In the genomic region with DNA sequence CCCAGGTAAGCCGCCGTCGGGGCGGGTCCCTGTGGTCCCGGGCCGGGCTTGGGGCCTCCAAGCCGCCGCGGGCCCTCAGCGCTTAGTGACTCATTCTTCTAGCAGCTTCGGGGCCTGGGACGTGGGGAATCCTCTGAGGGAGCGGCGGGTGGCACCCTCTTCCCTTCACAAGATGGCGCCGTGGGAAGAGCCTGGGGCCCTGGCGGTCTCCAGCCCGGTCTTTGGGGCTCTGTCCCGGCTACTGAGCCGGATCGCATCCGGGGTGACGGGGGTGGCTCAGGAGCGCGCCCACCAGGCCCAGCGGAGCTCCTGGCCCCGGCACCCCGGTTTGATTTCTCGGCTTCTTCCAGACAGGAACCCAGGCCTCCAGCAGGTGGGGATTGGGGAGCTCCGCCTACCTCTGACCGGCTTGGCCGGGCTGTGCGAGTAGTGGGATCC, we compare ENCODE assay signal across 9 mouse cellular contexts. TPM values are rescaled to one million over a fixed set of nuclear protein-coding genes. Genes with fewer than 3 reads are reported as not detected.
DNase-seq lines count a peak whose midpoint lies in the region; ATAC-seq and TF ChIP-seq lines count a peak whose summit lies in the region.
"Had no signal": no experiment of that assay in that cellular context is flagged by ENCODE, and none has a peak within 500 bp of the region (broad histone marks: within the 10 kb centered on the region; RNA-seq: fewer than 3 reads in every experiment).

No protein-coding gene starts in this region.

- under 1% methylated on average over 33 of the region's 33 CpGs for WGBS in embryonic facial prominence, embryonic 15.5 days
- WGBS in heart, embryonic 13.5 days: under 1% methylated on average over 31 of the region's 33 CpGs
- under 1% methylated on average over 33 of the region's 33 CpGs for WGBS in liver, embryonic 11.5 days

- H3K27ac ChIP-seq in embryonic facial prominence, embryonic 15.5 days (replicated peaks): peak overlapping the region; percentile 99
- peak overlapping the region; percentile 100 for H3K27ac ChIP-seq in heart, embryonic 13.5 days (replicated peaks)
- H3K27ac ChIP-seq in liver, embryonic 11.5 days (ENCODE audit: low read depth, low read length): peak overlapping the region; percentile 99
- H3K27ac ChIP-seq in testis, adult 2 months (ENCODE audit: control insufficient read depth, insufficient read depth, low read depth, low read length): peak overlapping the region; percentile 79

- no peak for TF ChIP-seq CTCF in testis, adult 2 months (IDR thresholded peaks at IDR 0.05; ENCODE audit: control insufficient read depth, insufficient read depth, insufficient replicate concordance, low read depth, low read length)

- peak; percentile 27 for ATAC-seq in CD4-positive, CD25-positive, alpha-beta regulatory T cell, adult 4 months
- ATAC-seq in embryonic facial prominence, embryonic 15.5 days (ENCODE audit: insufficient number of reproducible peaks, low FRiP score, low TSS enrichment, low read depth): peak; percentile 0; the same call in 1 of the 2 replicates
- no peak; the same call in 1 of the 2 replicates for ATAC-seq in heart, embryonic 13.5 days (ENCODE audit: extremely low read depth, insufficient number of reproducible peaks, low FRiP score, low TSS enrichment)
- ATAC-seq in liver, embryonic 11.5 days (replicated peaks; ENCODE audit: low FRiP score): peak; percentile 12
- ATAC-seq in monocyte, adult 5-6 weeks (replicated peaks; ENCODE audit: insufficient number of reproducible peaks, low FRiP score, low TSS enrichment, poor library complexity, severe bottlenecking): peak; percentile 7; the same call in 1 of the 2 replicates

- H3K4me3 ChIP-seq in embryonic facial prominence, embryonic 15.5 days (replicated peaks): peak overlapping the region; percentile 92
- H3K4me3 ChIP-seq in heart, embryonic 13.5 days: peak overlapping the region; percentile 98
- peak overlapping the region; percentile 90 for H3K4me3 ChIP-seq in liver, embryonic 11.5 days (ENCODE audit: low read depth, low read length)
- H3K4me3 ChIP-seq in testis, adult 2 months (ENCODE audit: control insufficient read depth, low read depth, low read length): peak overlapping the region; percentile 91

- H3K36me3 ChIP-seq in embryonic facial prominence, embryonic 15.5 days: peaks cover 4% of the 10 kb centered on the region
- peaks cover 9% of the 10 kb centered on the region for H3K36me3 ChIP-seq in heart, embryonic 13.5 days
- H3K36me3 ChIP-seq in liver, embryonic 11.5 days (ENCODE audit: control insufficient read depth, insufficient read depth, low read length): no peaks in the 10 kb centered on the region
- no peaks in the 10 kb centered on the region for H3K36me3 ChIP-seq in testis, adult 2 months (ENCODE audit: control insufficient read depth, insufficient read depth, low read length)

- DNase-seq in adrenal gland, adult 8-10 months: peak; percentile 66
- peak; percentile 74 for DNase-seq in kidney, postnatal 10 days
- DNase-seq in liver, embryonic 11.5 days (ENCODE audit: low spot score): peak; percentile 79

- H3K4me2 ChIP-seq in embryonic facial prominence, embryonic 15.5 days (replicated peaks): peak overlapping the region; percentile 62
- H3K4me2 ChIP-seq in heart, embryonic 13.5 days: peak overlapping the region; percentile 75
- peak overlapping the region; percentile 82 for H3K4me2 ChIP-seq in liver, embryonic 11.5 days

- no peaks in the 10 kb centered on the region for H3K9me3 ChIP-seq in embryonic facial prominence, embryonic 15.5 days (replicated peaks)
- no peaks in the 10 kb centered on the region for H3K9me3 ChIP-seq in heart, embryonic 13.5 days
- H3K9me3 ChIP-seq in liver, embryonic 11.5 days (ENCODE audit: control insufficient read depth, low read length): no peaks in the 10 kb centered on the region

- peaks cover 16% of the 10 kb centered on the region for H3K4me1 ChIP-seq in embryonic facial prominence, embryonic 15.5 days
- H3K4me1 ChIP-seq in heart, embryonic 13.5 days: peaks cover 37% of the 10 kb centered on the region
- H3K4me1 ChIP-seq in liver, embryonic 11.5 days (replicated peaks; ENCODE audit: control insufficient read depth, insufficient read depth, low read length): peaks cover 14% of the 10 kb centered on the region
- peaks cover 3% of the 10 kb centered on the region; the same call in 1 of the 2 replicates for H3K4me1 ChIP-seq in testis, adult 2 months (ENCODE audit: control insufficient read depth, insufficient read depth, low read length)

- TF ChIP-seq POLR2A in testis, adult 2 months (IDR thresholded peaks at IDR 0.05; ENCODE audit: control insufficient read depth, low read depth, low read length): no peak

- peak overlapping the region; percentile 86 for H3K9ac ChIP-seq in embryonic facial prominence, embryonic 15.5 days
- peak overlapping the region; percentile 99 for H3K9ac ChIP-seq in heart, embryonic 13.5 days
- H3K9ac ChIP-seq in liver, embryonic 11.5 days (ENCODE audit: low read depth, low read length): peak overlapping the region; percentile 94

- H3K27me3 ChIP-seq in embryonic facial prominence, embryonic 15.5 days: no peaks in the 10 kb centered on the region
- H3K27me3 ChIP-seq in heart, embryonic 13.5 days (replicated peaks): no peaks in the 10 kb centered on the region
- no peaks in the 10 kb centered on the region for H3K27me3 ChIP-seq in liver, embryonic 11.5 days (replicated peaks; ENCODE audit: control insufficient read depth, insufficient read depth, low read length)
- no peaks in the 10 kb centered on the region for H3K27me3 ChIP-seq in testis, adult 2 months (ENCODE audit: control insufficient read depth, insufficient read depth, low read length)

RNA-seq across cellular contexts. Expression of gene Rab5a, which starts 0.6 kb away (rescaled TPM):
- 10 to 100 TPM in 1 of 2 experiments, 1 to 10 TPM in 1; 9.1 to 16.0 TPM for polyA plus RNA-seq in CD4-positive, CD25-positive, alpha-beta regulatory T cell, adult 4 months (2017; shearing (Covaris generic))
- total RNA-seq in adrenal gland, adult 8-10 months (2022): 100 to 1,000 TPM in 1 of 4 experiments, 10 to 100 TPM in 3; 93.0 to 114 (median 97.6) TPM
- 86.6 and 86.7 TPM in 2 replicates for polyA plus RNA-seq in embryonic facial prominence, embryonic 15.5 days (2015; fragmentation: Nextera tagmentation; extraction: Ambion mirVana)
- 64.0 and 67.5 TPM in 2 replicates for polyA plus RNA-seq in heart, embryonic 13.5 days (2015; fragmentation: Nextera tagmentation; extraction: Ambion mirVana)
- 57.4 and 59.7 TPM in 2 replicates for polyA plus RNA-seq in liver, embryonic 11.5 days (2014; fragmentation: Nextera tagmentation; extraction: Ambion mirVana)
- 120 to 166 TPM (median 155 TPM) in 3 replicates for total RNA-seq in monocyte, adult 5-6 weeks (2017)
- 4.5 and 5.4 TPM in 2 replicates for polyA plus RNA-seq in testis, adult 2 months (2012; rRNA removed)

RNA-seq across cellular contexts. Expression of gene Efhb, which starts 16.5 kb away (rescaled TPM):
- polyA plus RNA-seq in CD4-positive, CD25-positive, alpha-beta regulatory T cell, adult 4 months (2017; shearing (Covaris generic)): under 1 TPM in 1 of 2 experiments, not detected in 1; 0.12 TPM
- total RNA-seq in adrenal gland, adult 8-10 months (2022): under 1 TPM; 0.41 to 0.99 (median 0.58) TPM
- polyA plus RNA-seq in embryonic facial prominence, embryonic 15.5 days (2015; fragmentation: Nextera tagmentation; extraction: Ambion mirVana): 1.4 and 1.6 TPM in 2 replicates
- 0.20 and 0.25 TPM in 2 replicates for polyA plus RNA-seq in heart, embryonic 13.5 days (2015; fragmentation: Nextera tagmentation; extraction: Ambion mirVana)
- polyA plus RNA-seq in liver, embryonic 11.5 days (2014; fragmentation: Nextera tagmentation; extraction: Ambion mirVana): 0.08 and 0.19 TPM in 2 replicates
- total RNA-seq in monocyte, adult 5-6 weeks (2017): not detected in 3 replicates
- 22.5 and 22.8 TPM in 2 replicates for polyA plus RNA-seq in testis, adult 2 months (2012; rRNA removed)

RNA-seq across cellular contexts. Expression of gene Pp2d1, which starts 59.6 kb away (rescaled TPM):
- polyA plus RNA-seq in CD4-positive, CD25-positive, alpha-beta regulatory T cell, adult 4 months (2017; shearing (Covaris generic)): 1 to 10 TPM in 1 of 2 experiments, under 1 TPM in 1; 0.60 to 1.2 TPM
- not detected for total RNA-seq in adrenal gland, adult 8-10 months (2022)
- 0.18 and 0.43 TPM in 2 replicates for polyA plus RNA-seq in embryonic facial prominence, embryonic 15.5 days (2015; fragmentation: Nextera tagmentation; extraction: Ambion mirVana)
- polyA plus RNA-seq in heart, embryonic 13.5 days (2015; fragmentation: Nextera tagmentation; extraction: Ambion mirVana): 0.13 and 0.25 TPM in 2 replicates
- 0.12 and 0.38 TPM in 2 replicates for polyA plus RNA-seq in liver, embryonic 11.5 days (2014; fragmentation: Nextera tagmentation; extraction: Ambion mirVana)
- 0.29 TPM in 1 of 3 replicates, not detected in the others for total RNA-seq in monocyte, adult 5-6 weeks (2017)
- polyA plus RNA-seq in testis, adult 2 months (2012; rRNA removed): 16.1 and 22.1 TPM in 2 replicates
- polyA plus RNA-seq: gonadal fat pad, adult 2 months had no signal
